Mouse (Mus musculus) monocyte, adult 5-6 weeks (primary cell): ENCODE measurements around the gene Dtl. TPM values are rescaled to one million over a fixed set of nuclear protein-coding genes. Genes with fewer than 3 reads are reported as not detected.

Source experiments
- ATAC-seq: fragments of 153-309, 156-312 bp; replicated peaks from 2 replicates; pipeline ENCODE4 v1.8.0; 2017; ENCODE audit warnings: mild to moderate bottlenecking; ENCODE audit not compliant: low TSS enrichment, insufficient number of reproducible peaks, severe bottlenecking, poor library complexity, low FRiP score
- total RNA-seq: library from RNA; stranded (forward); fragments of 200-1000, 200-491, 200-594 nt; gene quantifications from 3 replicates; pipeline ENCODE4 v1.2.3, GENCODE M21; 2017

Gene Dtl
- total RNA-seq, 1 experiment from 2014 or later = 2.1 TPM

- ATAC-seq = no peak
Observed at GRCm38 (mm10) chr1:191585704-191586103, 10.4 kb upstream of the Dtl start.

GRCm38 (mm10) chr1:191584483-191584882 lies 9.1 kb upstream of the Dtl start:
- no peak for ATAC-seq

DNA sequence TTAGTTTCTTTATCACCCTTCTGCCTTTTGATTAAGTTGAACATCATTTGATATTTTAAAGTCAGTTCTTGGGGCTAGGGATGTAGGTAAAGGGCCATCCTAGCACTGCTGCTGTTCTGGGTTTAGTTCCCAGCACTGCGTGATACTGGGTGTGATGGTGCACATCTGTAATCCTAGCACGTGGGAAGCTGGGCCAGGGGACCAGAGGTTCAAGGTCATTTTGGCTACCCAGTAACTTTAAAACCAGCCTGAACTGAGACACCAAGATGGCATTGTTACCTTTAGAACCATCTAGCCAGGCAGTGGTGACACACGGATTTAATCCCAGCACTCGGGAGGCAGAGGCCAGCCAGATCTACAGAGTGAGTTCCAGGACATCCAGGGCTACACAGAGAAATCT lies 8.5 kb upstream of the Dtl start:
- no peak for ATAC-seq

DNA sequence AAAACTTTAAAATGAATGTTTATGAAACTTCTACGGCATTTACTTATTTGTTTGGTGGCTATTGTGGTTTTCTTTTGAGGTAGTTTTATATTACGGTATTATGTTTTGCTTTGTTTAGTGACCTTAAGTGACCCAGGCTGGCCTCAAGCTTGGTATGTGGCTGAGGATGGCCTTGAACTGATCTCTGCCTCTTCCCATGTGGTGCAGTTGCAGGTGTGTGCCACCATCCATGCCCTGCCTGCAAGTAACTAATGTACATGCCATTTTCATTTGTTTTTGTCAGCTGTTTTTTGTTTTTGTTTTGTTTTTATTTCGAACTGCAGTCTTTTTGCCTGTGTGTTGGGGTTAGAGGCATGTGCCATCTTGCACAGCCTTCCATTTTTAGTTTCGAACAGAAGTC lies 6.3 kb upstream of the Dtl start:
- no peak for ATAC-seq

DNA sequence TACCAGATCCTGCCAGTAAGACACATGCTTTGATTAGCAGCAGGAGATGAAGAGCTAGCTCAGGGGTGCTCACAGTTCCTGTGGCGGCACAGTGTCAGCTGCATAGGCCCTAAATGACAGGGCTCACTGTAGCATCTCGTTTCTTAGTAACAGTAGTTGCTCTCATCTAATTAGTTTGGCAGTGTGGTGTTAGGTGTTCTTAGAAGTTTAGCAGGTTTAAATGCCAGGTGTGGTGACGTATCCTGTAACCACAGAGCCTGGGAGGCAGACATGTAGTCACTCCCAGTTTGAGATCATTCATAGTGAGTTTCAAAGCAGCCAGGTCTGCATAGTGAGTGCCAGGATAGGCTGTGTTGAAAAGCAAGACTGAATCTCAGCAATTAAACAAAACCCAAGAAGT lies 4.2 kb upstream of the Dtl start:
- no peak for ATAC-seq

- ATAC-seq = no peak
Observed at GRCm38 (mm10) chr1:191574871-191575457, 380 bp downstream of the Dtl start.

DNA sequence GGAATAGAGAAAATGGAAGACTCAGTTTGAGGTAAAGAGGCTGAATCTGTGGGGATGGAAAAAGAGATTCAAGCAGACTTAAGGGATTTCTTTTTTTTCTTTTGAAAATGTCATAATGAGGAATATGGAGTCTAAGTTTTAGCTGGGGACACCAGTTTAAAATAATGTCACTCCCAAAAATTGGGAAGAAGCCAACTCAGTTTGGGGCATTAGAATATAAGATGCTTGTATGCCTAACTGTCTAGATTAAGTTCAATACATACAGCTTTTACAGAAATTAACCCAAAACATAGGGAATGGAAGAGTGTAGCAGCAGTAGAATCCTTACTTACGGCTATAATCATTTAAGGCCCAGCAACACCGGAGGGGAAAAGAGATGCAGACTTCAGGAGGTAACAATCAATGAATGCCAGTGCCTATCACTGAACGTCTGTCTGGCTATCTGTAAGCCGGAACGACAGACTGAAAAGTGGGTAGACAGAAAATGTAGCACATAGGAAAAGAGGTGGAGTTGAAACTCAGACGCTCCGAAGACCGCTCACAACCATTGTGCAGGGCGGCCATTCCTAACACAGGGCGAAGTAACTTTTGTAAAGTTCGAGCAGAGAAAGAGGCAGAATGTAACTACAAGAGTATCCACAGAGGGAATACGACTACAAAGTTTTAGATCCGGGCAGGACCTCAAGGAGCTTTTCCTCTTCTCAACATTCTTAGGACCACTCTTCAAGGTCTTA lies 1.3 kb downstream of the Dtl start:
- no peak for ATAC-seq

DNA sequence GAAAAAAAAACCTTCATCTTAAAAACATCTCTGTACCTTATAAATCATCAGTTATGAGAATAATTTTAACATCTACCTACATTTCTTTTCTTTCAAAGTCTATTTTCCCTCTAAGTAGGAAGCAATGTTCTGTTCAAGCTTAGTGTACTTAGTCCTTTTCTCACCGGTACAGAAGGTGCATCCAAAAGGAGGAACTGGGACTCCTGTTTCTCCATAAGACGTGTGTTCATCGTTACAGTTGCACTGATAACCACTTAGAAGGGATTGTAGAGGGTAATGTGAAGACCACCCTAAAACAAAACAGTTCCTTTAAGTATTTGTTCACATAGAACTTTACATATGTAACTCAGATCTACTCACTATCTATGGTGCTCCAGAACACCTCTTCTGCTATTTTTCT lies 4.9 kb downstream of the Dtl start:
- ATAC-seq = no peak

DNA sequence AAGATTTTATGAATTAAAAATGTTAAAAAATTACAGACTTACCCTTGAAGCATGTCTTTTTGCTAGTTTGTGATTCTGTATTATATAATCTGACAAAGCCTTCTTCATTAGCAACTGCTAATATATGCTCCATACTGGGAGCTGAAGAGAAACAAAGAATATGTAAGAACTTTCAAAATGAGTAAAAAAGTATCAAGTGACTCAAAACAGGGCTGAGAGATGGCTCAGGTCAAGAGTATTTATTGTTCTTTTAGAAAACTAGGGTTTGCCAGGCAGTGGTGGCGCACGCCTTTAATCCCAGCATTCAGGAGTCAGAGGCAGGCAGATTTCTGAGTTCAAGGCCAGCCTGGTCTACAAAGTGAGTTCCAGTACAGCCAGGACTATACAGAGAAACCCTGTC lies 5.7 kb downstream of the Dtl start:
- no peak for ATAC-seq

DNA sequence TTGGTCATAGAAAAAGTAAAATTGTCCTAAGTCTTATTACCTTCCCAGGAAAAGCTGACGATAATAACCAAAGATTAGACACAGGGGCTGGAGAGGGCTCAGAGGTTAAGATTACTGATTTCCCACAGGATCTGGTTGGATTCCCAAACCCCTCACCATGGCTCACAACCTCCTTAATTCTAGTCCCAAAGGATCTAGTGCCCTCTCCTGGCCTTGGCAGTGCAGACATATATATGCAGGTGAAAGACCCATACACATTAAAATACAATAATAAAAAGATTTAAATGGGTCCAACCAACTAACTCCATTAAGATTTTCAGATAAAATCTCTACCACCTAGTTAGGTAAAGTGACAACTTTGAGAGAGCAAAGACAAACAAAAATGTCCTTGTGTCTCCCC lies 7.5 kb downstream of the Dtl start:
- ATAC-seq = no peak

DNA sequence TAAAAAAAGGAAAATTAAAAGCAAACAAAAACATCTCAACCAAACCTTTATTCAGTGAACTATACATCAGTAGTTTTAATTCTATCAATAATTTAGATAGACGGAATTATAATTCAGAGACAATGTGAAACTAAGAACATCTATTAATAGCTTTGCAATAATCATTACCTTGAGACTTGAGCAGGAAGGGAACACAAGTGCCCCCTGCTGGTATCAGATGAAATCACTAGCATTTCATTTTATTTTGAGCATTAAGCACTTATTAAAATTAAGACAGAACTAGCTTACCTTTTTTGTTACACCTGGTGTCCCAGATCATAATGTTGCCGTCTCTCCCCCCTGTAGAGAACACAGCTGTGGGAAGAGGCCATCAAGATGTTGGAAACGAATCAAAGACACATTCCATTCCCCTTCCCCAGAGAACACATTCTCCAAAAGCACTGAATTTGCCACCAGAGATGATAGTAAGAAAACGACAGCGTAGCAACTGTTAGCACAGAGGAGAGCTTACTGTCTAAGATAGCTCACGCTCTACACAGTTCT lies 12.4 kb downstream of the Dtl start:
- ATAC-seq = 0 out of 2 replicates have a peak, but pooled peaks have one; percentile 44

- no peak for ATAC-seq
Observed at GRCm38 (mm10) chr1:191559779-191560178, 15.6 kb downstream of the Dtl start.

- ATAC-seq = 0 out of 2 replicates have a peak, but pooled peaks have one; percentile 31
Observed at GRCm38 (mm10) chr1:191557109-191557508, 18.2 kb downstream of the Dtl start.

DNA sequence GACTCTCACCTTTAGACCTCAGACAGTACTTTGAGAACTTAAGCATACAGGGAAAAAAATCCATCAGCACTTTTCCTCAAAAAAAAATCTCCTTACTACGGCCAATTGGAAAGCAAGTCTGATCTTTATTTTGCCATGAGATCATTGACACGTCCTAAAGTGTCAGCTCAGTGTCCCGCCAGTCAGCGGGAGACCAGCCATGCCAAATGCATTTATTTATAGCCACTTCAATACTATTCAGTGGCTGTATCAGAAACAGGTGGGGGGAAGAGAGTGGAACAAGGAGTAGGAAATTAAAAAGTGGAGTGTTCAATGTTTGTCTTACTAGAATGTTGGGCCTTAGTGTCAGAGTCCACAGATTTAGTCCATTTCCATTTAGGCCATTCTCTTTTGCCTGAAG lies 24.6 kb downstream of the Dtl start:
- ATAC-seq = no peak

DNA sequence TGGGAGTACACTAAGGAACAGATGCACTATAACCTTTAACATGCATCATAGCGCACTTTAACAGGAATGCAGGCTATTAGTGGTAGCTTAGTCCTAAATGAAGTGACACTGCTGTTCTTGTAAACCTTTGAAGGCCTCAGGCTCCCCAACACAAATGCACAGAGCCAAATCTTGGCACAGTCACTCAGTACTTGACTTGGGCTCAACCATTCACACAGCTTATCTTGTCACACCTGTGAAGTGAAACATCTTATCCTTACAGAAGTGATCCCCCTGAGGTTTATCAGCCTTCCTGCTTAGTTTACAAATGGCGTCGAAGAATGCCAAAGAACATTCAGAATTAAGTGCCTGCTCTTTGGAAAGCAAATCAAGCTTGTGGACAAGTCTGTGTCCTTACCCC lies 31.6 kb downstream of the Dtl start:
- ATAC-seq = no peak

GRCm38 (mm10) chr1:191541619-191542018 lies 33.7 kb downstream of the Dtl start:
- no peak for ATAC-seq

GRCm38 (mm10) chr1:191541014-191541413 lies 34.3 kb downstream of the Dtl start:
- ATAC-seq = no peak

- ATAC-seq = no peak
Observed at GRCm38 (mm10) chr1:191540300-191540699, 35.0 kb downstream of the Dtl start.

DNA sequence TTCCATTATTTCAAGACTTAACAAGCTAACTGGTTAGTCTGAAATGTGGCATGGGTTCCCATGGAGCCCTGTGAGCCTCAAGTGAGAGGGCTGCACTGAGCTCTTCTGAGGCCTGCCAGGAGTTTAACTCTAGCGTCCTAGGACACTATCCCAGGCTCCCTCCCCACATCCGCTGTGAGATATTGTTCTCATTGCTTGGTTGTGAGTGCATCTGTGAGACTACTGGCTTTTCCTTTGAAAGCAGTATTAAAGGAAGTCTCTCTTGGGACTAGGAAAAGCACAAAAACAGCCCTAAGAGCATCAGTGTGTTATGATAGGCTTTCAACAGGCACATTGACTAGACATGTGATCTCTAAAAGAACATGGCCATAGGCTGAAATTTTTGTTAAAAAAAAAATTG lies 40.4 kb downstream of the Dtl start:
- no peak for ATAC-seq

GRCm38 (mm10) chr1:191531023-191531422 lies 44.3 kb downstream of the Dtl start:
- ATAC-seq = no peak
